Mouse (Mus musculus): ENCODE data around the gene Spata46.

DNA sequence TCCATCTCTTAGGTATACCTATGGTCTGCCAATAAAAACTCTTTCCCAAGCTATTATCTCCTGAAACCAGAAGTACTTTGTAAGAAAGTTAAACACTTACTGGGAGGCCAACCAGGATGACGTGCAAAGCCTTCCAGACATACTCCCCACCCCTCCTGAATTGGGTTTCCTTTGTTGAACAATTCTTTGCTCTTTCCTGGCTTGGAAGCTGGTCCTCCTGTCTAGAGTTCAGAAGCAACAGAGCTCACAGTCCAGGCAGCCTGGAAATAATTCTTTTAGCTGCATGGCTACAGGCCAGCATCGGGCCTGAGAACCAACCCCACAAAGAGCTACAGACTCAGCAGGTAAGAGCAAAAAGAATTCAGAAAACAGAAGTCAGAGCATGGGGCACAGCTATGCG, 37.7 kb downstream of the Spata46 start:
- TF ChIP-seq CTCF (conservative IDR thresholded peaks at IDR 0.05; ENCODE audit: low read length) (no peak), NANOG (IDR thresholded peaks at IDR 0.05; ENCODE audit: borderline replicate concordance, low read length) (no peak), POU5F1 (IDR thresholded peaks at IDR 0.05; ENCODE audit: borderline replicate concordance, low read length) (no peak)
